Mouse (Mus musculus) ES-Bruce4 (cell line): Measurements from ENCODE around the gene Med24.

Experiments used
- CTCF ChIP-seq: IDR thresholded peaks from one replicate; pipeline ENCODE4 v1.8.1; 2011; ENCODE audit warnings: low read depth, low read length
- POLR2A ChIP-seq: IDR thresholded peaks from one replicate; pipeline ENCODE4 v1.8.1; 2011; ENCODE audit warnings: low read length; ENCODE audit not compliant: insufficient read depth

- TF ChIP-seq POLR2A (no peak), CTCF (no peak)
Observed at GRCm38 (mm10) chr11:98755726-98756380, 26.6 kb upstream of the Med24 start.
